Mouse (Mus musculus) kidney, embryonic 16.5 days (tissue): Measurements from ENCODE around the gene Kcnh6. TPM values are rescaled to one million over a fixed set of nuclear protein-coding genes. Genes with fewer than 3 reads are reported as not detected.
A peak's percentile ranks its signal among the peaks of the same experiment; 100 is the strongest.

Source experiments
- ATAC-seq: fragments of 200-750 bp; cut with Nextera tagmentation; 2 replicates; pipeline ENCODE4 v1.8.0; 2017; ENCODE audit warnings: moderate TSS enrichment; ENCODE audit not compliant: low FRiP score, low TSS enrichment
- H3K27ac ChIP-seq: fragments of 300-500 bp; sonication (generic); 2 replicates; pipeline ENCODE4 v1.5.1; 2014; ENCODE audit warnings: low read length
- H3K27me3 ChIP-seq: fragments of 300-500 bp; sonication (generic); 2 replicates; pipeline ENCODE4 v1.6.1; 2014; ENCODE audit warnings: low read length, control low read depth, mixed read lengths; ENCODE audit not compliant: insufficient read depth
- H3K36me3 ChIP-seq: fragments of 300-500 bp; sonication (generic); 2 replicates; pipeline ENCODE4 v1.6.1; 2014; ENCODE audit warnings: low read length, control low read depth, mixed read lengths; ENCODE audit not compliant: insufficient read depth
- H3K4me1 ChIP-seq: fragments of 300-500 bp; sonication (generic); 2 replicates; pipeline ENCODE4 v1.6.1; 2014; ENCODE audit warnings: low read length, control low read depth, mixed read lengths; ENCODE audit not compliant: insufficient read depth
- H3K4me2 ChIP-seq: fragments of 300-500 bp; sonication (generic); replicated peaks from 2 replicates; pipeline ENCODE4 v1.6.1; 2014; ENCODE audit warnings: low read depth, low read length
- H3K4me3 ChIP-seq: fragments of 300-500 bp; sonication (generic); 2 replicates; pipeline ENCODE4 v1.5.1; 2014; ENCODE audit warnings: mild to moderate bottlenecking, low read length
- H3K9ac ChIP-seq: fragments of 300-500 bp; sonication (generic); replicated peaks from 2 replicates; pipeline ENCODE4 v1.6.1; 2014; ENCODE audit warnings: low read length
- H3K9me3 ChIP-seq: fragments of 300-500 bp; sonication (generic); 2 replicates; pipeline ENCODE4 v1.6.1; 2016; ENCODE audit warnings: low read length, control low read depth
- WGBS: fragments of 180-500 bp; shearing (Covaris S2); extraction: QIAGEN DNeasy Blood & Tissue Kit; methylation state at CpG from one replicate; pipeline ENCODE4 v1.1.7; 2014; 5-methylcytosine and 5-hydroxymethylcytosine counted together
- polyA plus RNA-seq: library from polyadenylated mRNA; unstranded; fragments of >200 nt; fragmentation: Nextera tagmentation; extraction: Ambion mirVana; gene quantifications from 2 replicates; pipeline ENCODE4 v1.2.1, GENCODE M21; 2015

Gene Kcnh6
- polyA plus RNA-seq: 0.19 and 0.25 TPM in 2 replicates

- Histone ChIP-seq H3K9ac (no peak within 1 kb of the TSS), H3K4me1 (no peaks in the 10 kb centered on the region), H3K36me3 (no peaks in the 10 kb centered on the region), H3K27ac (no peak within 1 kb of the TSS), H3K4me3 (peak within 1 kb of the TSS; percentile 28), H3K27me3 (peaks cover 5% of the 10 kb centered on the region; the same call in 1 of the 2 replicates), H3K9me3 (no peaks in the 10 kb centered on the region), H3K4me2 (peak within 1 kb of the TSS; percentile 68)
- WGBS: 0% methylated on average over 24 of the region's 25 CpGs
- peak; percentile 80 for ATAC-seq
These were observed at the start of gene Kcnh6 for GRCm38 (mm10) chr11:106007821-106008220. TSS of gene Kcnh6 (plus strand) at chr11:106008124.

DNA sequence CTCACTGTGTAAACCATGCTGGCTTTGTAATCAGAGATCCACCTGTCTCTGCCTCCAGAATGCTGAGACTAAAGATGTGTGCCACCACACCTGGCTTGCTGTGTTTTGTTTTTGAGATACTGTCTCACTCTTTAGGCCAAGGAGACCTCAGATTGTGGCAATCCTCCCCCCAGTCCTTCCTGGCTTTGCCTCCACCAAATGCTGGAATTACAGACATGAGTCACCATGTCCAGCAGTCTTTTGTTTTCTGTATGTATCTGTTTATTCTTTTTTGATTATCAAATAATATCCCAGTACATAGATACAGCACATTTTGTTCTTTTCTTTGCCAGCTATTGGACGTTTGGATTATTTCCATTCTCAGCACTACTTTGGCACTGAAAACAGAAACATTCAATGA is 49.4 kb upstream of the Kcnh6 start:
- no peaks in the 10 kb centered on the region for H3K27me3 ChIP-seq
- no peak overlapping the region for H3K9ac ChIP-seq
- H3K27ac ChIP-seq: no peak overlapping the region
- no peaks in the 10 kb centered on the region for H3K9me3 ChIP-seq
- H3K36me3 ChIP-seq: no peaks in the 10 kb centered on the region
- no peak overlapping the region for H3K4me3 ChIP-seq
- H3K4me2 ChIP-seq: no peak overlapping the region
- 57% methylated on average over 1 of the region's 1 CpGs for WGBS
- H3K4me1 ChIP-seq: no peaks in the 10 kb centered on the region
- ATAC-seq: no peak

DNA sequence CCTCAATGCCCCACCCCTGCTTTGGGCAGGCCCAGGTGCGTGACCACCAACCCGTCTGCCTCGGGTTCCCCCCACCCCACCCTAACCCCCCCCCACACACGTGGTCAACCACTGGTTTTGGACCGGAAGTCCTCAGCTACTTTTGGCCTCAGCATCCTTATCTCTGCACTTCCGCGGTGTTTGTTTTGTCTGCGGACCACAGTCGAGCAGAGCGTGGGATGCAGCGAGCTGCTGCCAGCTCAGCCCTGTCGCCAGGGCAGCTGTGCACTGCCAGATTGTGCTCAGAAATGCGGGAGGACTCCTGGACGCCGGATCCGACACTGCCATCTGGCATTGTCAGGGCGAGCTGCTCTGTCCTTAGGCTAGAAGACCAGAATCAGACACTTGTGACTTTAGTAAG is 48.6 kb upstream of the Kcnh6 start:
- H3K9me3 ChIP-seq: no peaks in the 10 kb centered on the region
- H3K4me1 ChIP-seq: no peaks in the 10 kb centered on the region
- H3K4me3 ChIP-seq: no peak overlapping the region
- H3K27me3 ChIP-seq: no peaks in the 10 kb centered on the region
- peak; percentile 54; the same call in 1 of the 2 replicates for ATAC-seq
- 49% methylated on average over 16 of the region's 17 CpGs for WGBS
- H3K27ac ChIP-seq: no peak overlapping the region
- H3K36me3 ChIP-seq: no peaks in the 10 kb centered on the region
- no peak overlapping the region for H3K4me2 ChIP-seq
- no peak overlapping the region for H3K9ac ChIP-seq

GRCm38 (mm10) chr11:105964691-105965090 is 43.2 kb upstream of the Kcnh6 start:
- Histone ChIP-seq H3K9ac (no peak overlapping the region), H3K9me3 (no peaks in the 10 kb centered on the region), H3K4me1 (peaks cover 13% of the 10 kb centered on the region), H3K4me2 (no peak overlapping the region), H3K36me3 (no peaks in the 10 kb centered on the region), H3K27ac (no peak overlapping the region), H3K4me3 (no peak overlapping the region), H3K27me3 (peaks cover 33% of the 10 kb centered on the region)
- ATAC-seq: no peak
- WGBS: 61% methylated on average over 5 of the region's 5 CpGs

GRCm38 (mm10) chr11:105966288-105966687 is 41.6 kb upstream of the Kcnh6 start:
- H3K27me3 ChIP-seq: peaks cover 33% of the 10 kb centered on the region
- no peak overlapping the region for H3K9ac ChIP-seq
- 73% methylated on average over 4 of the region's 4 CpGs for WGBS
- H3K4me1 ChIP-seq: peaks cover 13% of the 10 kb centered on the region
- no peaks in the 10 kb centered on the region for H3K36me3 ChIP-seq
- H3K4me3 ChIP-seq: no peak overlapping the region
- H3K4me2 ChIP-seq: no peak overlapping the region
- H3K27ac ChIP-seq: no peak overlapping the region
- no peak for ATAC-seq
- no peaks in the 10 kb centered on the region for H3K9me3 ChIP-seq

DNA sequence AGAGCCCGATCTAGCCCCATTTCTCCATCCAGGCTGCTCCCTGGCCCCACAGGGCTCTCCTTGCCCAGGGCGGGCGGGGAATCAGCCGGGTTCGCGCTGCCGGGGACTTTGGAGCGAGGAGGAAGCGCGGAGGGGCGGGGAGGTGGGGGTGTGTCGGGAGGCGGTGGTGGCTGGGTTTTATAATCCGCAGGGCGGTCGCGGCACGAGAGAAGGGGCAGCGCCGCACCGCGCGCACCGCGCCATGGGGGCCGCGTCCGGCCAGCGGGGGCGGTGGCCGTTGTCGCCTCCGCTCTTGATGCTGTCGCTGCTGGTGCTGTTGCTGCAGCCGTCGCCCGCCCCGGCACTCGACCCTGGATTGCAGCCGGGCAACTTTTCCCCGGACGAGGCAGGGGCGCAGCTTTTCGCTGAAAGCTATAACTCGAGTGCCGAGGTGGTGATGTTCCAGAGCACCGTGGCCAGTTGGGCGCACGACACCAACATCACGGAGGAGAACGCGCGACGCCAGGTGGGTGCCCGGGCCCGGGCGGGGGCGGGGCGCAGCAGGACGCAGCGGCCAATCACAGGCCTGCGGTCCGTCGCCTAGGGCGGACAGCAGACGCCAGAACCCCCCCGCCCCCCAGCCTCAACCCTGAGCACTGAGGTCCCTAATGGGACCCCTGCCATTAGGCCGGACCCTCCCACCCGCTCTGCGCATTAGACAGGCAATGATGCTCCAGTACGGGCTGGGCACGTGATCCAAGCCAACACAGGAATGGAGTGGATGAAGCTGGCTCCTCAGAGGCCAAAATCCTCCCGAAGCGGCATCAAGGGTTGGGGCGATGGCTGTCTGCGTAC is 40.0 kb upstream of the Kcnh6 start, which contains the start of gene Ace:
TSS of gene Ace (plus strand) at position 205 of the 834 bp plus-strand sequence.
- peak; percentile 67 for ATAC-seq
- Histone ChIP-seq H3K36me3 (no peaks in the 10 kb centered on the region), H3K4me3 (peak within 1 kb of the TSS; percentile 61), H3K4me2 (peak within 1 kb of the TSS; percentile 99), H3K4me1 (peaks cover 13% of the 10 kb centered on the region), H3K9ac (peak within 1 kb of the TSS; percentile 58), H3K9me3 (no peaks in the 10 kb centered on the region), H3K27ac (no peak within 1 kb of the TSS), H3K27me3 (peaks cover 33% of the 10 kb centered on the region)
- WGBS: 1% methylated on average over 58 of the region's 76 CpGs

- Histone ChIP-seq H3K27ac (no peak overlapping the region), H3K4me1 (peaks cover 13% of the 10 kb centered on the region), H3K9ac (peak overlapping the region; percentile 58; the same call in 1 of the 2 replicates), H3K9me3 (no peaks in the 10 kb centered on the region), H3K36me3 (no peaks in the 10 kb centered on the region), H3K4me3 (peak overlapping the region; percentile 6; the same call in 1 of the 2 replicates), H3K27me3 (peaks cover 33% of the 10 kb centered on the region), H3K4me2 (peak overlapping the region; percentile 99)
- ATAC-seq: no peak
- 51% methylated on average over 10 of the region's 10 CpGs for WGBS
These were observed 39.0 kb upstream of the Kcnh6 start for GRCm38 (mm10) chr11:105968948-105969347.

- WGBS: 53% methylated on average over 1 of the region's 1 CpGs
- 0 out of 2 replicates have a peak overlapping the region, but pooled peaks have one; percentile 5 for H3K4me2 ChIP-seq
- peaks cover 33% of the 10 kb centered on the region for H3K27me3 ChIP-seq
These were observed 38.4 kb upstream of the Kcnh6 start for GRCm38 (mm10) chr11:105969516-105969915.

GRCm38 (mm10) chr11:105974593-105974992 is 33.3 kb upstream of the Kcnh6 start:
- 86% methylated on average over 6 of the region's 6 CpGs for WGBS
- Histone ChIP-seq H3K9ac (no peak overlapping the region), H3K27me3 (no peaks in the 10 kb centered on the region), H3K27ac (no peak overlapping the region), H3K9me3 (no peaks in the 10 kb centered on the region), H3K36me3 (no peaks in the 10 kb centered on the region), H3K4me2 (no peak overlapping the region), H3K4me1 (no peaks in the 10 kb centered on the region), H3K4me3 (no peak overlapping the region)
- ATAC-seq: no peak

More at GRCm38 (mm10) chr11:105969516-105969915, 38.4 kb upstream of the Kcnh6 start:
- H3K36me3 ChIP-seq: no peaks in the 10 kb centered on the region
- H3K9me3 ChIP-seq: no peaks in the 10 kb centered on the region
- H3K27ac ChIP-seq: no peak overlapping the region
- no peak overlapping the region for H3K4me3 ChIP-seq
- H3K9ac ChIP-seq: no peak overlapping the region
- ATAC-seq: no peak
- H3K4me1 ChIP-seq: peaks cover 13% of the 10 kb centered on the region

GRCm38 (mm10) chr11:105975050-105975449 is 32.9 kb upstream of the Kcnh6 start:
- H3K4me3 ChIP-seq: no peak overlapping the region
- H3K36me3 ChIP-seq: no peaks in the 10 kb centered on the region
- H3K9ac ChIP-seq: no peak overlapping the region
- H3K4me2 ChIP-seq: no peak overlapping the region
- H3K4me1 ChIP-seq: no peaks in the 10 kb centered on the region
- WGBS: 76% methylated on average over 3 of the region's 3 CpGs
- H3K27me3 ChIP-seq: no peaks in the 10 kb centered on the region
- no peak for ATAC-seq
- no peak overlapping the region for H3K27ac ChIP-seq
- no peaks in the 10 kb centered on the region for H3K9me3 ChIP-seq
